Mouse (Mus musculus) heart, embryonic 16.5 days (tissue): ENCODE results near the gene Qrich2. TPM values are rescaled to one million over a fixed set of nuclear protein-coding genes. Genes with fewer than 3 reads are reported as not detected.

ENCODE experiments used
- ATAC-seq: fragments of 200-750 bp; cut with Nextera tagmentation; replicated peaks from 2 replicates; pipeline ENCODE4 v1.8.0; 2017; ENCODE audit warnings: moderate number of reproducible peaks; ENCODE audit not compliant: insufficient read depth, low FRiP score; ENCODE audit errors: extremely low read depth
- H3K27ac ChIP-seq: fragments of 300-500 bp; sonication (generic); 2 replicates; pipeline ENCODE4 v1.5.1; 2014; ENCODE audit warnings: mild to moderate bottlenecking, low read length, control low read depth, moderate library complexity
- H3K27me3 ChIP-seq: fragments of 300-500 bp; sonication (generic); 2 replicates; pipeline ENCODE4 v1.6.1; 2014; ENCODE audit warnings: low read length, mixed read lengths; ENCODE audit not compliant: control insufficient read depth, insufficient read depth
- H3K36me3 ChIP-seq: fragments of 300-500 bp; sonication (generic); 2 replicates; pipeline ENCODE4 v1.6.1; 2014; ENCODE audit not compliant: control insufficient read depth, insufficient read depth
- H3K4me1 ChIP-seq: fragments of 300-500 bp; sonication (generic); 2 replicates; pipeline ENCODE4 v1.6.1; 2014; ENCODE audit warnings: low read length, mixed read lengths; ENCODE audit not compliant: control insufficient read depth, insufficient read depth
- H3K4me2 ChIP-seq: fragments of 300-500 bp; sonication (generic); 2 replicates; pipeline ENCODE4 v1.6.1; 2014; ENCODE audit warnings: low read depth, mild to moderate bottlenecking, control low read depth, low read length
- H3K4me3 ChIP-seq: fragments of 300-500 bp; sonication (generic); 2 replicates; pipeline ENCODE4 v1.5.1; 2014; ENCODE audit warnings: mild to moderate bottlenecking, control low read depth, low read length
- H3K9ac ChIP-seq: fragments of 300-500 bp; sonication (generic); 2 replicates; pipeline ENCODE4 v1.6.1; 2014; ENCODE audit warnings: low read length, control low read depth
- H3K9me3 ChIP-seq: fragments of 300-500 bp; sonication (generic); replicated peaks from 2 replicates; pipeline ENCODE4 v1.6.1; 2016; ENCODE audit warnings: low read length; ENCODE audit not compliant: control insufficient read depth
- WGBS: fragments of 180-500 bp; shearing (Covaris S2); extraction: QIAGEN DNeasy Blood & Tissue Kit; methylation state at CpG from one replicate; pipeline ENCODE4 v1.1.7; 2014; 5-methylcytosine and 5-hydroxymethylcytosine counted together
- polyA plus RNA-seq: library from polyadenylated mRNA; unstranded; fragments of >200 nt; fragmentation: Nextera tagmentation; extraction: Ambion mirVana; gene quantifications from 2 replicates; pipeline ENCODE4 v1.2.1, GENCODE M21; 2015

Gene Qrich2
- polyA plus RNA-seq, 1 experiment from 2014 or later, result 0.07 TPM

DNA sequence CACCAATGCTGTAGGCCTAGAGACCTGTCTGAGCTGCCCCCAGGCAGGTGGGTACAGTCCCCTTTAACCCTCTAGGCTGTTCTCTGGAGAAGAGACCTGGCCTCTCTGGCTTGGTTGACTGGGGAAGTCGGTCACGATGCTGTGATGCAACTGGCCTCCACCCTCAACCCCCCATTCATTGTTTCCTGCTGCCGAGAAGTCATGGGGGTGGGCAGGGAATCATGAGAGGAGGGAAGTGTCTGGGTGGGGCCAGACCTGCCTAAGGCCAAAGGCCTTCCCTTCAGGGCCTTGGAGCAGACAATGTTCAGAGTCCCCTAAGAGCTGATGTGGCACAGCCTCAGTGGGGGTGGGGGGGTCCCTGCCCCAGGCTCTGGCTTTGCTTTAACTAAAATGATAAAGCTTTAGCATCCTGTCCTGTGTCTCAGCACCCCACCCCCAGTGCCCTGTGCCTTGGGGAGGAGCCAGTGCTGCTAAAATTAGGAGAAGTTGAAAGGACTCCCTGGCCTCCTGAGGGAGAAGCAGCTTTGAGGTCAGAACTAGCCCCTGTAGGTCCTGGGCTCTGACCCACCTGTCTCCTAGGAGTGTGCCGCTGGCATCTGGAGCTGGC, 29.2 kb downstream of the Qrich2 start:
- 21% methylated on average over 4 of the region's 4 CpGs for WGBS
- H3K4me3 ChIP-seq, result peak overlapping the region; percentile 29
- peak overlapping the region; percentile 69 for H3K9ac ChIP-seq

GRCm38 (mm10) chr11:116435992-116436724, 29.9 kb downstream of the Qrich2 start:
- Histone ChIP-seq H3K4me3 (peak overlapping the region; percentile 29), H3K27me3 (no peaks in the 10 kb centered on the region), H3K9ac (peak overlapping the region; percentile 69), H3K36me3 (peaks cover 16% of the 10 kb centered on the region), H3K4me2 (peak overlapping the region; percentile 77), H3K9me3 (no peaks in the 10 kb centered on the region), H3K27ac (peak overlapping the region; percentile 81), H3K4me1 (peaks cover 39% of the 10 kb centered on the region)
- no peak for ATAC-seq
- WGBS, result 24% methylated on average over 5 of the region's 5 CpGs

More for the DNA sequence above, 29.2 kb downstream of the Qrich2 start:
- Histone ChIP-seq H3K4me1 (peaks cover 36% of the 10 kb centered on the region), H3K4me2 (peak overlapping the region; percentile 77), H3K9me3 (no peaks in the 10 kb centered on the region), H3K27ac (peak overlapping the region; percentile 81), H3K36me3 (peaks cover 16% of the 10 kb centered on the region), H3K27me3 (no peaks in the 10 kb centered on the region)
- ATAC-seq, result no peak

- peaks cover 35% of the 10 kb centered on the region for H3K4me1 ChIP-seq
- peak overlapping the region; percentile 95 for H3K4me3 ChIP-seq
- no peaks in the 10 kb centered on the region for H3K9me3 ChIP-seq
- no peak for ATAC-seq
- peak overlapping the region; percentile 94 for H3K27ac ChIP-seq
- H3K27me3 ChIP-seq, result no peaks in the 10 kb centered on the region
- peak overlapping the region; percentile 94 for H3K9ac ChIP-seq
- peaks cover 16% of the 10 kb centered on the region for H3K36me3 ChIP-seq
- 47% methylated on average over 12 of the region's 12 CpGs for WGBS
- H3K4me2 ChIP-seq, result peak overlapping the region; percentile 77
Measured at GRCm38 (mm10) chr11:116434967-116435752, 30.9 kb downstream of the Qrich2 start.

DNA sequence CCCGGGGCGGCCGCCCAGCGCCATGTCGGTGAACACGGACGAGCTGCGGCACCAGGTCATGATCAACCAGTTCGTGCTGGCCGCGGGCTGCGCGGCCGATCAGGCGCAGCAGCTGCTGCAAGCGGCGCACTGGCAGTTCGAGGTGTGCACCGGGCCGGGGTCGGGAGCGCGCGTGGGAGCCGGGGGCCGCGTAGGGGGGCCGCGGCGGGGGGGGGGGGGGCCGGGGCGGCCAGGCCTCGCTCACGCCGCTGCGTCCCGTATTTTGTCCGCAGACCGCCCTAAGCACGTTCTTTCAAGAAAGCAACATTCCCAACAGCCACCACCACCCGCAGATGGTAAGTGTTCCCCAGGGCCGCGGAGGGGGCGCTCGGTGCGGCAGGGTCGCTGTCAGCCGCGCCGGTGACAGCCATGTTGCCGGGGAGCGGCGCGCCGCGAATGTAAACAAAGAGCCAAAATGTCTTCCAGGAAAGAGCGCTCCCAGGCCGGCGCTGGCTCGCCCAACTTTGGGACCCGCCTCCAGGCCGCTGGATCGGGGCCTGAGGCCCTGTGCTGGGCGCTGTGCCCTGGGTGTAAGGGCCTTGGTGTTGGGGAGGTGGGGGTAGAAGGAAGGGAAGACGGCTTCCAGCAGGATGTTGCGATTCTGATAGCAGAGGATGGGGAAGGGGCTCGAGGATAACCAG, 31.6 kb downstream of the Qrich2 start:
- Histone ChIP-seq H3K9me3 (no peaks in the 10 kb centered on the region), H3K4me1 (peaks cover 36% of the 10 kb centered on the region), H3K4me3 (peak overlapping the region; percentile 95), H3K27me3 (no peaks in the 10 kb centered on the region), H3K9ac (peak overlapping the region; percentile 94), H3K27ac (peak overlapping the region; percentile 94), H3K36me3 (peaks cover 13% of the 10 kb centered on the region), H3K4me2 (peak overlapping the region; percentile 77)
- WGBS, result 1% methylated on average over 43 of the region's 67 CpGs
- ATAC-seq, result peak; percentile 24

GRCm38 (mm10) chr11:116433356-116434286, 32.4 kb downstream of the Qrich2 start, which contains the start of gene Ubald2:
Ubald2 (plus strand) TSS chr11:116434094.
- no peaks in the 10 kb centered on the region for H3K9me3 ChIP-seq
- peak within 1 kb of the TSS; percentile 95 for H3K4me3 ChIP-seq
- 2% methylated on average over 55 of the region's 66 CpGs for WGBS
- ATAC-seq, result peak; percentile 95
- H3K9ac ChIP-seq, result peak within 1 kb of the TSS; percentile 94
- H3K36me3 ChIP-seq, result peaks cover 7% of the 10 kb centered on the region; the same call in 1 of the 2 replicates
- peak within 1 kb of the TSS; percentile 94 for H3K27ac ChIP-seq
- H3K27me3 ChIP-seq, result no peaks in the 10 kb centered on the region
- peak within 1 kb of the TSS; percentile 77 for H3K4me2 ChIP-seq
- peaks cover 40% of the 10 kb centered on the region for H3K4me1 ChIP-seq

DNA sequence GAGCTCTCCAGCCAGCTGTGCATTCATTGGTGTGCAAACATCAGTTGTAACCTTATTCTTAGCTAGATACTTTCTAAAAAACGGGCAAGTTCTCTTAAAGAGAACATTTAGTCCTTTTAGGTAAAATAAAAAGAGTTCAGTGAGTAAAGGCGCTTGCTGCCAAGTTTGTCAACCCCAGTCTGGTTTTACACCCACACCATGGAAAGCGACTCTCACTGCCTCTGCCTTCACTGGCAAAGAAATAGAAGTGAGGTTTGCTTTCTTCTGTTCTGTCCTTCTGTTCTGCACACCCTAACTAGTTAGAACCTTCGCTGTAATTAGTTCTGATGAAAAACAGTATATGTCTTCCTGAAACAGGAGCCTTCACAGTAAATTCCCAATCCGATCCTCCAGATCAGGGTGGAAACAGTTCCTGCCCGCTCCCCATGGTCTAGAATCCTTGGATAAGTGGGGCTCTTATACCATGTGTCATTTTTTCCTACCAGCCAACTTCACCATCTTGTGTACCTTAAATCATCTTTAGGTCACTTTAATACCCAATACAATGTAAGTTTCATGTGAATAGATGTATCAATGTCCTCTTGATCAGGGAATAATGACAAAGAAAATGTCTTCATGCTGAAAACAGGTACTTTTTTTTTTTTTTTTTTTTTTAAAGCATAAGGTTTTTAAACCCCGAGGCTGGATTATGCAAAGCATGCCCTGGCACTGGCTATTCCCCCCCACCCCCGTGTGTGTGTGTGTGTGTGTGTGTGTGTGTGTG, 33.3 kb downstream of the Qrich2 start:
- no peak overlapping the region for H3K4me3 ChIP-seq
- no peak for ATAC-seq
- peak overlapping the region; percentile 69 for H3K27ac ChIP-seq
- H3K9ac ChIP-seq, result no peak overlapping the region
- WGBS, result 65% methylated on average over 8 of the region's 8 CpGs
- peaks cover 7% of the 10 kb centered on the region; the same call in 1 of the 2 replicates for H3K36me3 ChIP-seq
- peaks cover 40% of the 10 kb centered on the region for H3K4me1 ChIP-seq
- no peaks in the 10 kb centered on the region for H3K27me3 ChIP-seq
- peak overlapping the region; percentile 53; the same call in 1 of the 2 replicates for H3K4me2 ChIP-seq
- H3K9me3 ChIP-seq, result no peaks in the 10 kb centered on the region

- Histone ChIP-seq H3K4me2 (no peak overlapping the region), H3K4me3 (no peak overlapping the region), H3K27me3 (no peaks in the 10 kb centered on the region), H3K9me3 (no peaks in the 10 kb centered on the region), H3K27ac (no peak overlapping the region), H3K9ac (no peak overlapping the region), H3K4me1 (peaks cover 33% of the 10 kb centered on the region), H3K36me3 (peaks cover under 1% of the 10 kb centered on the region; the same call in 1 of the 2 replicates)
- no peak for ATAC-seq
- WGBS, result 55% methylated on average over 6 of the region's 6 CpGs
Measured at GRCm38 (mm10) chr11:116432127-116432526, 33.9 kb downstream of the Qrich2 start.
